18 mouse cellular contexts compared by ENCODE assay signal in the genomic region with DNA sequence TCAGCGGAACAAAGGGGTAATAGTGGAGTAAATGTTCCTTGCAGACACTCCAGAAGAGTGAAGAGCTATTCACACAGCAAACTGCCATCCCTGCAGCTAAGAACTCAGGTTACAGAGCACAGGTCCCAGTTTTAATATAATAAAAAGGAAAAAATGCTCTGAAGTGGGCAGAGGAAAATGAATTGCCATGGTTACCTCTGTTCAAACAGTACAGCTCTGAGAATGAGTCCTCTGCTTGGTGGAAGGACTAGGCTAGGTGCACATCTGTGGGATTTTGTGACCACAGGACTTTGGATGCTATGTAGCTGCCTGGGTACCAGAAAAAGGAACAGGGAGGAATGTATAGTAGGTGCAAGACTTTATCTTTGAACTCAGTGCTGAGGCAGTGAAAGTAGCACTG.
"Had no signal": no experiment of that assay in that cellular context is flagged by ENCODE, and none has a peak within 500 bp of the region (broad histone marks: within the 10 kb centered on the region; RNA-seq: fewer than 3 reads in every experiment).

No protein-coding gene starts in this region.

- H3K36me3 ChIP-seq: liver, embryonic 13.5 days; liver, embryonic 15.5 days; midbrain, embryonic 13.5 days; neural tube, embryonic 12.5 days; stomach, embryonic 15.5 days had no signal

- H3K9me3 ChIP-seq: liver, embryonic 13.5 days; liver, embryonic 15.5 days; midbrain, embryonic 13.5 days; neural tube, embryonic 12.5 days; stomach, embryonic 15.5 days had no signal

- H3K9ac ChIP-seq: liver, embryonic 13.5 days; liver, embryonic 15.5 days; liver, postnatal 0 days; midbrain, embryonic 13.5 days; neural tube, embryonic 12.5 days; stomach, embryonic 15.5 days had no signal

- H3K4me3 ChIP-seq: liver, embryonic 13.5 days; liver, embryonic 15.5 days; megakaryocyte, embryonic 14.5 days; midbrain, embryonic 13.5 days; neural tube, embryonic 12.5 days; stomach, embryonic 15.5 days had no signal

- H3K27ac ChIP-seq: liver, embryonic 13.5 days; liver, embryonic 15.5 days; macrophage; midbrain, embryonic 13.5 days; neural tube, embryonic 12.5 days; stomach, embryonic 15.5 days; stomach, postnatal 0 days had no signal

- DNase-seq: liver; liver, embryonic 13.5 days; liver, postnatal 0 days; lung, adult 2 months; lung, postnatal 36 days; right cerebral cortex, postnatal 14 days; thymus, adult 2 months; thymus, postnatal 25 days; thymus, postnatal 4 days had no signal

- H3K27me3 ChIP-seq: liver, embryonic 13.5 days; liver, embryonic 15.5 days; megakaryocyte, embryonic 14.5 days; midbrain, embryonic 13.5 days; neural tube, embryonic 12.5 days; stomach, embryonic 15.5 days had no signal

- ATAC-seq: liver, postnatal 0 days; midbrain, embryonic 13.5 days had no signal

- H3K4me1 ChIP-seq: liver, embryonic 13.5 days; liver, embryonic 15.5 days; megakaryocyte, embryonic 14.5 days; midbrain, embryonic 13.5 days; neural tube, embryonic 12.5 days; stomach, embryonic 15.5 days had no signal

- H3K4me2 ChIP-seq: liver, embryonic 11.5 days; liver, embryonic 13.5 days; liver, embryonic 15.5 days; midbrain, embryonic 11.5 days; midbrain, embryonic 13.5 days; neural tube, embryonic 12.5 days; stomach, embryonic 15.5 days had no signal
